Mouse (Mus musculus): ENCODE results near the gene Trmt10c.

DNA sequence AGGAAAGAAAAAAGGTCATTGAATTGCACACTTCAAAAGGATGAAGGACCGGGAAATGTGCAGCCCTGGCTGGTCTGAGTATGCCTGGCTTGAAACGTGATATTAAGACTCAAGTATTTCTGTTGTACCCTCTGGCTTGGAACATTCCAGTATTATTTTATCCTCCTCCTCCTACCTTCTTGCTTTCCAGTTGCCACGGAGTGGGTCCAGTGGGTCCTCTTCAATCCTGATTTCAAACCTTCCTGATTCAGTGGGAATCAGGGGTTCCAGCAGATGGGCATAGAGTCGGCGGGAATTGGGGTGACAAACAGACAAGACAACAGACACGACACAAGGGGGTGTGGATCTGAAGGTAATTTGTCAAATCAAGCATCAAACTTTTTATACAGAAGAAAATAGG, 34.9 kb upstream of the Trmt10c start:
- TF ChIP-seq POLR2A (IDR thresholded peaks at IDR 0.05; ENCODE audit: borderline replicate concordance, extremely low read depth, insufficient read depth, insufficient read length, poor library complexity, severe bottlenecking) = no peak
- no peak for TF ChIP-seq CTCF (IDR thresholded peaks at IDR 0.05; ENCODE audit: borderline replicate concordance, extremely low read depth, insufficient read depth, insufficient read length)
